Comparison of ENCODE assay signal across 8 mouse cellular contexts in the genomic region with DNA sequence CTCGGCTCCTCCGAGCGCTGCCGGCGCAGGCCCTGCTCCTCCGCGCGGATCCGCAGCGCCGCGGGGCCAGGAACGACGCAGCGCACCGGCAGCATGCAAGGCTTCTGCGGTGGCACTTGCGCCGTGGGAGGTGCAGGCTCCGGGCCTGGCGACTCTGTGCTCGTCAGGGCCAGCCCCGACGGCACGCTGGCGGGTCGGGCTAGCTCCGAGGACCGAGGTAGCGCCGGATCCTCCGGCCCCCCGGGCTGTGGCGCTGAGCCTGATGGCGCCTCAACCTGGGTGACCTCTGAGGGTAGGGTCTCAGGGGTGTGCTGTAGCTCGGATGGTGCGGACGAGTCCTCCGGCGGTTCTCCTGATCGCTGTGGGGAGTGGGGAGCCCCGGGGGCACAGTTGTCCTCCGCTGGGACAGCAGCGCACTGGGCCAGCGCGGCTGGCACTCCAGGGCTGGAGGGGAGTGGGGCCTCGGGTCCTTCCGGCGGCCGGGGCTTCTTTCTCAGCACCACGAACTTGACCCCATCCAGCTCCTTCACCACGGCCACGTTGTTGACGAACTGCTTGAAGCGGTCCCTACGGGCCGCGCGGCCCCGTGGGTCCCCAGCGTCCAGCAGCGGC. TPM values are rescaled to one million over a fixed set of nuclear protein-coding genes. Genes with fewer than 3 reads are reported as not detected.
DNase-seq lines count a peak whose midpoint lies in the region; ATAC-seq and TF ChIP-seq lines count a peak whose summit lies in the region.
"Had no signal": no experiment of that assay in that cellular context is flagged by ENCODE, and none has a peak within 500 bp of the region (broad histone marks: within the 10 kb centered on the region; RNA-seq: fewer than 3 reads in every experiment).

No protein-coding gene starts in this region.

- no peaks in the 10 kb centered on the region; the same call in 1 of the 2 replicates for H3K4me1 ChIP-seq in lung, postnatal 0 days (ENCODE audit: insufficient read depth, low read depth, low read length)
- H3K4me1 ChIP-seq in cortical plate, adult 2 months (ENCODE audit: control insufficient read depth, insufficient read depth, low read length), result peaks cover 2% of the 10 kb centered on the region
- H3K4me1 ChIP-seq in hindbrain, embryonic 11.5 days (replicated peaks; ENCODE audit: control insufficient read depth, insufficient read depth, low read length), result peaks cover 11% of the 10 kb centered on the region
- H3K4me1 ChIP-seq in liver, embryonic 15.5 days (replicated peaks), result peaks cover 64% of the 10 kb centered on the region
- peaks cover 17% of the 10 kb centered on the region for H3K4me1 ChIP-seq in stomach, embryonic 15.5 days

- H3K27me3 ChIP-seq in lung, postnatal 0 days (replicated peaks; ENCODE audit: insufficient read depth, low read length), result peaks cover 45% of the 10 kb centered on the region
- H3K27me3 ChIP-seq in hindbrain, embryonic 11.5 days (ENCODE audit: control insufficient read depth, insufficient read depth, low read length), result peaks cover 60% of the 10 kb centered on the region
- peaks cover 61% of the 10 kb centered on the region for H3K27me3 ChIP-seq in liver, embryonic 15.5 days
- peaks cover 57% of the 10 kb centered on the region for H3K27me3 ChIP-seq in stomach, embryonic 15.5 days (replicated peaks)

- TF ChIP-seq EP300 in lung, postnatal 0 days (IDR thresholded peaks at IDR 0.05), result no peak

- no peaks in the 10 kb centered on the region for H3K9me3 ChIP-seq in lung, postnatal 0 days (ENCODE audit: low read length)
- no peaks in the 10 kb centered on the region for H3K9me3 ChIP-seq in hindbrain, embryonic 11.5 days (ENCODE audit: control insufficient read depth, low read length)
- no peaks in the 10 kb centered on the region for H3K9me3 ChIP-seq in liver, embryonic 15.5 days (replicated peaks)
- no peaks in the 10 kb centered on the region for H3K9me3 ChIP-seq in stomach, embryonic 15.5 days

- no peak overlapping the region for H3K27ac ChIP-seq in lung, postnatal 0 days (ENCODE audit: low read length)
- peak overlapping the region; percentile 93 for H3K27ac ChIP-seq in cortical plate, adult 2 months (ENCODE audit: insufficient read depth, low read length)
- H3K27ac ChIP-seq in hindbrain, embryonic 11.5 days (ENCODE audit: low read depth, low read length), result no peak overlapping the region
- peak overlapping the region; percentile 99 for H3K27ac ChIP-seq in liver, embryonic 15.5 days (replicated peaks)
- H3K27ac ChIP-seq in stomach, embryonic 15.5 days, result no peak overlapping the region

- H3K9ac ChIP-seq in lung, postnatal 0 days (replicated peaks; ENCODE audit: low read depth), result no peak overlapping the region
- 0 out of 2 replicates have a peak overlapping the region, but pooled peaks have one; percentile 19 for H3K9ac ChIP-seq in hindbrain, embryonic 11.5 days (ENCODE audit: low read depth, low read length)
- peak overlapping the region; percentile 87 for H3K9ac ChIP-seq in liver, embryonic 15.5 days
- 0 out of 2 replicates have a peak overlapping the region, but pooled peaks have one; percentile 5 for H3K9ac ChIP-seq in stomach, embryonic 15.5 days

- no peak for TF ChIP-seq POLR2A in cortical plate, adult 2 months (IDR thresholded peaks at IDR 0.05; ENCODE audit: extremely low read depth, insufficient read depth, low read length)

- H3K36me3 ChIP-seq in lung, postnatal 0 days (ENCODE audit: insufficient read depth, low read length), result no peaks in the 10 kb centered on the region
- H3K36me3 ChIP-seq in hindbrain, embryonic 11.5 days (ENCODE audit: control insufficient read depth, insufficient read depth, low read length), result no peaks in the 10 kb centered on the region
- peaks cover 20% of the 10 kb centered on the region for H3K36me3 ChIP-seq in liver, embryonic 15.5 days (replicated peaks)
- no peaks in the 10 kb centered on the region for H3K36me3 ChIP-seq in stomach, embryonic 15.5 days

- H3K4me3 ChIP-seq in lung, postnatal 0 days (ENCODE audit: low read depth, low read length), result peak overlapping the region; percentile 38
- H3K4me3 ChIP-seq in cortical plate, adult 2 months (ENCODE audit: insufficient read depth, low read length), result peak overlapping the region; percentile 59
- H3K4me3 ChIP-seq in hindbrain, embryonic 11.5 days (ENCODE audit: low read depth, low read length), result peak overlapping the region; percentile 39
- peak overlapping the region; percentile 75 for H3K4me3 ChIP-seq in liver, embryonic 15.5 days (replicated peaks)
- H3K4me3 ChIP-seq in stomach, embryonic 15.5 days (replicated peaks), result peak overlapping the region; percentile 46

- DNase-seq in lung, postnatal 0 days (ENCODE audit: low spot score), result no peak
- DNase-seq in lung, postnatal 36 days, result no peak
- peak; percentile 62 for DNase-seq in hindbrain, embryonic 11.5 days (ENCODE audit: low spot score)

- WGBS in lung, postnatal 0 days, result 3% methylated on average over 54 of the region's 62 CpGs
- 4% methylated on average over 47 of the region's 62 CpGs for WGBS in hindbrain, embryonic 11.5 days
- WGBS in liver, embryonic 15.5 days (ENCODE audit: insufficient replicate concordance), result 1% methylated on average over 62 of the region's 62 CpGs
- WGBS in stomach, embryonic 15.5 days, result under 1% methylated on average over 62 of the region's 62 CpGs

- 0 out of 2 replicates have a peak, but pooled peaks have one; percentile 3 for ATAC-seq in lung, postnatal 0 days
- peak; percentile 35; the same call in 1 of the 2 replicates for ATAC-seq in hindbrain, embryonic 11.5 days (ENCODE audit: low FRiP score)
- ATAC-seq in liver, embryonic 15.5 days (ENCODE audit: insufficient read depth), result peak; percentile 2; the same call in 1 of the 2 replicates
- ATAC-seq in stomach, embryonic 15.5 days (ENCODE audit: insufficient read depth, low FRiP score, low read depth), result no peak
- no peak for ATAC-seq in erythroid progenitor cell, adult 5-6 weeks (replicated peaks; ENCODE audit: low FRiP score, poor library complexity, severe bottlenecking)

- peak overlapping the region; percentile 69 for H3K4me2 ChIP-seq in lung, postnatal 0 days (replicated peaks; ENCODE audit: low read depth, low read length)
- peak overlapping the region; percentile 55 for H3K4me2 ChIP-seq in hindbrain, embryonic 11.5 days (replicated peaks; ENCODE audit: low read depth, low read length)
- H3K4me2 ChIP-seq in liver, embryonic 15.5 days, result peak overlapping the region; percentile 92
- peak overlapping the region; percentile 91 for H3K4me2 ChIP-seq in stomach, embryonic 15.5 days

- TF ChIP-seq CTCF in lung, postnatal 0 days (IDR thresholded peaks at IDR 0.05), result no peak
- TF ChIP-seq CTCF in cortical plate, adult 2 months (IDR thresholded peaks at IDR 0.05; ENCODE audit: extremely low read depth, insufficient read depth, low read length), result no peak

RNA-seq across cellular contexts. Expression of a gene that starts 0.7 kb away (rescaled TPM):
- not detected in 2 replicates for polyA plus RNA-seq in lung, postnatal 0 days (2015; fragmentation: Nextera tagmentation; extraction: Ambion mirVana)
- polyA plus RNA-seq in cortical plate, adult 2 months (2012; rRNA removed), result 0.48 and 0.81 TPM in 2 replicates
- not detected in 2 replicates for polyA plus RNA-seq in hindbrain, embryonic 11.5 days (2014; fragmentation: Nextera tagmentation; extraction: Ambion mirVana)
- polyA plus RNA-seq in liver, embryonic 15.5 days (2015; fragmentation: Nextera tagmentation; extraction: Ambion mirVana), result 0.62 and 0.99 TPM in 2 replicates
- not detected in 2 replicates for polyA plus RNA-seq in stomach, embryonic 15.5 days (2015; fragmentation: Nextera tagmentation; extraction: Ambion mirVana)
- 5.8 TPM in 1 of 2 replicates, not detected in the other for total RNA-seq in erythroid progenitor cell, adult 5-6 weeks (2015; ENCODE audit: low replicate concordance)
- not detected in 2 replicates for total RNA-seq in erythroid progenitor cell, adult 5-6 weeks (2017; ENCODE audit: low replicate concordance)

RNA-seq across cellular contexts. Expression of a gene that starts 0.8 kb away (rescaled TPM):
- 0.42 and 0.62 TPM in 2 replicates for polyA plus RNA-seq in lung, postnatal 0 days (2015; fragmentation: Nextera tagmentation; extraction: Ambion mirVana)
- 54.0 and 56.1 TPM in 2 replicates for polyA plus RNA-seq in cortical plate, adult 2 months (2012; rRNA removed)
- 0.06 and 0.25 TPM in 2 replicates for polyA plus RNA-seq in hindbrain, embryonic 11.5 days (2014; fragmentation: Nextera tagmentation; extraction: Ambion mirVana)
- 18.7 and 23.0 TPM in 2 replicates for polyA plus RNA-seq in liver, embryonic 15.5 days (2015; fragmentation: Nextera tagmentation; extraction: Ambion mirVana)
- polyA plus RNA-seq in stomach, embryonic 15.5 days (2015; fragmentation: Nextera tagmentation; extraction: Ambion mirVana), result 0.85 and 2.0 TPM in 2 replicates
- total RNA-seq in erythroid progenitor cell, adult 5-6 weeks (2015; ENCODE audit: low replicate concordance), result 29.9 and 42.8 TPM in 2 replicates
- 36.8 and 50.7 TPM in 2 replicates for total RNA-seq in erythroid progenitor cell, adult 5-6 weeks (2017; ENCODE audit: low replicate concordance)

RNA-seq across cellular contexts. Expression of a gene that starts 9.0 kb away (rescaled TPM):
- polyA plus RNA-seq in lung, postnatal 0 days (2015; fragmentation: Nextera tagmentation; extraction: Ambion mirVana), result not detected in 2 replicates
- polyA plus RNA-seq in cortical plate, adult 2 months (2012; rRNA removed), result not detected in 2 replicates
- not detected in 2 replicates for polyA plus RNA-seq in hindbrain, embryonic 11.5 days (2014; fragmentation: Nextera tagmentation; extraction: Ambion mirVana)
- not detected in 2 replicates for polyA plus RNA-seq in liver, embryonic 15.5 days (2015; fragmentation: Nextera tagmentation; extraction: Ambion mirVana)
- not detected in 2 replicates for polyA plus RNA-seq in stomach, embryonic 15.5 days (2015; fragmentation: Nextera tagmentation; extraction: Ambion mirVana)
- total RNA-seq in erythroid progenitor cell, adult 5-6 weeks (2015; ENCODE audit: low replicate concordance), result not detected in 2 replicates
- not detected in 2 replicates for total RNA-seq in erythroid progenitor cell, adult 5-6 weeks (2017; ENCODE audit: low replicate concordance)
- total RNA-seq: left cerebral cortex, postnatal 10 days had no signal

RNA-seq across cellular contexts. Expression of a gene that starts 22.3 kb away (rescaled TPM):
- 0.88 and 1.0 TPM in 2 replicates for polyA plus RNA-seq in lung, postnatal 0 days (2015; fragmentation: Nextera tagmentation; extraction: Ambion mirVana)
- 6.5 and 6.8 TPM in 2 replicates for polyA plus RNA-seq in cortical plate, adult 2 months (2012; rRNA removed)
- 2.1 and 2.9 TPM in 2 replicates for polyA plus RNA-seq in hindbrain, embryonic 11.5 days (2014; fragmentation: Nextera tagmentation; extraction: Ambion mirVana)
- polyA plus RNA-seq in liver, embryonic 15.5 days (2015; fragmentation: Nextera tagmentation; extraction: Ambion mirVana), result 2.9 and 4.0 TPM in 2 replicates
- 1.3 and 1.6 TPM in 2 replicates for polyA plus RNA-seq in stomach, embryonic 15.5 days (2015; fragmentation: Nextera tagmentation; extraction: Ambion mirVana)
- not detected in 2 replicates for total RNA-seq in erythroid progenitor cell, adult 5-6 weeks (2015; ENCODE audit: low replicate concordance)
- not detected in 2 replicates for total RNA-seq in erythroid progenitor cell, adult 5-6 weeks (2017; ENCODE audit: low replicate concordance)

RNA-seq across cellular contexts. Expression of a gene that starts 22.4 kb away (rescaled TPM):
- 0.10 TPM in 1 of 2 replicates, not detected in the other for polyA plus RNA-seq in lung, postnatal 0 days (2015; fragmentation: Nextera tagmentation; extraction: Ambion mirVana)
- polyA plus RNA-seq in cortical plate, adult 2 months (2012; rRNA removed), result 0.04 and 0.10 TPM in 2 replicates
- polyA plus RNA-seq in hindbrain, embryonic 11.5 days (2014; fragmentation: Nextera tagmentation; extraction: Ambion mirVana), result 0.19 TPM in 1 of 2 replicates, not detected in the other
- polyA plus RNA-seq in liver, embryonic 15.5 days (2015; fragmentation: Nextera tagmentation; extraction: Ambion mirVana), result 0.09 and 0.13 TPM in 2 replicates
- polyA plus RNA-seq in stomach, embryonic 15.5 days (2015; fragmentation: Nextera tagmentation; extraction: Ambion mirVana), result 0.14 and 0.19 TPM in 2 replicates
- total RNA-seq in erythroid progenitor cell, adult 5-6 weeks (2015; ENCODE audit: low replicate concordance), result not detected in 2 replicates
- total RNA-seq in erythroid progenitor cell, adult 5-6 weeks (2017; ENCODE audit: low replicate concordance), result not detected in 2 replicates
- total RNA-seq: left cerebral cortex, postnatal 10 days had no signal

Comparison
In these comparisons a context has a peak if more than half of its experiments do, and no peak if none do; other contexts are left out.
1. ATAC-seq: peak in lung, postnatal 0 days (single experiment), hindbrain, embryonic 11.5 days (single experiment) and liver, embryonic 15.5 days (single experiment); none in stomach, embryonic 15.5 days (single experiment) and erythroid progenitor cell, adult 5-6 weeks (single experiment).
2. H3K27ac ChIP-seq: peak in cortical plate, adult 2 months (single experiment) and liver, embryonic 15.5 days (single experiment); none in lung, postnatal 0 days (single experiment), hindbrain, embryonic 11.5 days (single experiment) and stomach, embryonic 15.5 days (single experiment).
3. Peak in every context shown above with its lines, with median percentiles within 50 percentile points of each other: H3K4me2 ChIP-seq and H3K4me3 ChIP-seq.